Mouse (Mus musculus) brain, embryonic 18.5 days (tissue): Measurements from ENCODE around the gene Kif3a.
"Not testable (repeated sequence)": the region's sequence is repeated elsewhere in the genome, so short reads cannot be mapped to it uniquely, and the experiment has no call there.

Experiments
- DNase-seq: peaks from one replicate; pipeline ENCODE4 v3.0.0-alpha.2; 2012; ENCODE audit warnings: low read depth, low spot score

Gene Kif3a

GRCm38 (mm10) chr11:53543021-53543420 is 24.2 kb upstream of the Kif3a start:
- no peak for DNase-seq

- no peak for DNase-seq
Observed at GRCm38 (mm10) chr11:53546271-53546670, 20.9 kb upstream of the Kif3a start.

- DNase-seq, result no peak
Observed at GRCm38 (mm10) chr11:53547566-53547965, 19.6 kb upstream of the Kif3a start.

- no peak for DNase-seq
Observed at GRCm38 (mm10) chr11:53548036-53548605, 19.1 kb upstream of the Kif3a start.

GRCm38 (mm10) chr11:53550714-53551113 is 16.5 kb upstream of the Kif3a start:
- no peak for DNase-seq

- no peak for DNase-seq
Observed at GRCm38 (mm10) chr11:53551754-53552153, 15.4 kb upstream of the Kif3a start.

- not testable (repeated sequence) for DNase-seq
Observed at GRCm38 (mm10) chr11:53556529-53556928, 10.7 kb upstream of the Kif3a start.

GRCm38 (mm10) chr11:53557992-53558391 is 9.2 kb upstream of the Kif3a start:
- DNase-seq, result not testable (repeated sequence)

- not testable (repeated sequence) for DNase-seq
Observed at GRCm38 (mm10) chr11:53559980-53560379, 7.2 kb upstream of the Kif3a start.

GRCm38 (mm10) chr11:53561986-53562385 is 5.2 kb upstream of the Kif3a start:
- no peak for DNase-seq

GRCm38 (mm10) chr11:53566646-53567045 is 533 bp upstream of the Kif3a start:
- DNase-seq, result no peak

GRCm38 (mm10) chr11:53580562-53580961 is 13.4 kb downstream of the Kif3a start:
- DNase-seq, result no peak

- no peak for DNase-seq
Observed at GRCm38 (mm10) chr11:53583151-53583550, 16.0 kb downstream of the Kif3a start.

GRCm38 (mm10) chr11:53584849-53585248 is 17.7 kb downstream of the Kif3a start:
- DNase-seq, result no peak

GRCm38 (mm10) chr11:53585510-53585909 is 18.3 kb downstream of the Kif3a start:
- DNase-seq, result no peak

GRCm38 (mm10) chr11:53588279-53588678 is 21.1 kb downstream of the Kif3a start:
- no peak for DNase-seq

GRCm38 (mm10) chr11:53590368-53590768 is 23.2 kb downstream of the Kif3a start:
- no peak for DNase-seq

- no peak for DNase-seq
Observed at GRCm38 (mm10) chr11:53591116-53591515, 23.9 kb downstream of the Kif3a start.

GRCm38 (mm10) chr11:53604983-53605382 is 37.8 kb downstream of the Kif3a start:
- DNase-seq, result no peak

GRCm38 (mm10) chr11:53605609-53606008 is 38.4 kb downstream of the Kif3a start:
- DNase-seq, result no peak

GRCm38 (mm10) chr11:53609231-53609630 is 42.1 kb downstream of the Kif3a start:
- DNase-seq, result no peak

- DNase-seq, result no peak
Observed at GRCm38 (mm10) chr11:53609672-53610071, 42.5 kb downstream of the Kif3a start.

GRCm38 (mm10) chr11:53615172-53615571 is 48.0 kb downstream of the Kif3a start:
- DNase-seq, result no peak

GRCm38 (mm10) chr11:53615575-53615974 is 48.4 kb downstream of the Kif3a start:
- DNase-seq, result no peak
